Mouse (Mus musculus) adipocyte (in vitro differentiated cells): Measurements from ENCODE around the gene Msi1.
A peak's percentile ranks its signal among the peaks of the same experiment; 100 is the strongest.

Experiments
- DNase-seq: peaks from one replicate; pipeline ENCODE4 v3.0.0-alpha.2; 2016; ENCODE audit warnings: low spot score

Gene Msi1

GRCm38 (mm10) chr5:115429359-115430186 lies at the start of gene Msi1:
Gene Msi1, plus strand, starts transcription at chr5:115429599.
- no peak for DNase-seq

GRCm38 (mm10) chr5:115391935-115392334 lies 37.5 kb upstream of the Msi1 start:
- no peak for DNase-seq

GRCm38 (mm10) chr5:115392969-115393368 lies 36.4 kb upstream of the Msi1 start:
- DNase-seq, result no peak

GRCm38 (mm10) chr5:115394223-115394622 lies 35.2 kb upstream of the Msi1 start:
- DNase-seq, result no peak

- DNase-seq, result no peak
These were observed 34.6 kb upstream of the Msi1 start for GRCm38 (mm10) chr5:115394836-115395235.

- no peak for DNase-seq
These were observed 32.7 kb upstream of the Msi1 start for GRCm38 (mm10) chr5:115396654-115397053.

GRCm38 (mm10) chr5:115397839-115398780 lies 31.3 kb upstream of the Msi1 start:
- no peak for DNase-seq

- DNase-seq, result no peak
These were observed 27.3 kb upstream of the Msi1 start for GRCm38 (mm10) chr5:115402063-115402462.

- DNase-seq, result no peak
These were observed 25.8 kb upstream of the Msi1 start for GRCm38 (mm10) chr5:115403436-115404140.

- DNase-seq, result no peak
These were observed 25.1 kb upstream of the Msi1 start for GRCm38 (mm10) chr5:115404241-115404794.

GRCm38 (mm10) chr5:115405205-115405604 lies 24.2 kb upstream of the Msi1 start:
- DNase-seq, result no peak

- DNase-seq, result peak; percentile 31
These were observed 21.3 kb upstream of the Msi1 start for GRCm38 (mm10) chr5:115408110-115408509.

GRCm38 (mm10) chr5:115415111-115416085 lies 14.0 kb upstream of the Msi1 start:
- no peak for DNase-seq

- DNase-seq, result no peak
These were observed 504 bp upstream of the Msi1 start for GRCm38 (mm10) chr5:115428831-115429358.

- DNase-seq, result no peak
These were observed 975 bp downstream of the Msi1 start for GRCm38 (mm10) chr5:115430187-115430960.

- no peak for DNase-seq
These were observed 1.9 kb downstream of the Msi1 start for GRCm38 (mm10) chr5:115431061-115431897.

GRCm38 (mm10) chr5:115431898-115432259 lies 2.5 kb downstream of the Msi1 start:
- DNase-seq, result no peak

- no peak for DNase-seq
These were observed 3.0 kb downstream of the Msi1 start for GRCm38 (mm10) chr5:115432395-115432794.

GRCm38 (mm10) chr5:115433191-115433590 lies 3.8 kb downstream of the Msi1 start:
- no peak for DNase-seq
